Mouse (Mus musculus) WW6 (cell line): ENCODE measurements around the gene Pigb.

ENCODE experiments used
- DNase-seq: peaks from one replicate; pipeline ENCODE4 v3.0.0-alpha.2; 2013; ENCODE audit warnings: low read depth, low spot score

Pigb gene

GRCm38 (mm10) chr9:73045711-73046110 lies 5.5 kb upstream of the Pigb start:
- no peak for DNase-seq

DNA sequence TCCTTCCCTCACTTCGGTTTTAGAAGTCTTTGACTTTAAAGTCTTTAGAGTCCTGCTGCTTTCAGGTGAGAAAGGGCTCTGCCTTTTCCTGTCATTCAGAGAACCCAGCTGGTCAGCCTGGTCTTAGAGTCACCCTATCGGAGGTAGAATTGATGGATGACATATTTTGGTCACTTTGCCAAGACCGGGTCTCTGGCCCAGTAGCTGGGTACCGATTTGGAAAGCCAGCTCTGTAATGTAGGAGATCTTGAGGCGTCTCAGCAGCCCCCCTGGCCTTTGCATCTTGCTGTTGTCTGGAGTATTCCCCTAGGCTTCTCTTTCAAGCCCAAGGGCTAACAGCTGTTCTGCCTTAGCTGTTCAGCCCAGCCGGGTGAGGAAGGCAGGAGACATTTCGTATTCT lies 5.0 kb upstream of the Pigb start:
- no peak for DNase-seq

DNA sequence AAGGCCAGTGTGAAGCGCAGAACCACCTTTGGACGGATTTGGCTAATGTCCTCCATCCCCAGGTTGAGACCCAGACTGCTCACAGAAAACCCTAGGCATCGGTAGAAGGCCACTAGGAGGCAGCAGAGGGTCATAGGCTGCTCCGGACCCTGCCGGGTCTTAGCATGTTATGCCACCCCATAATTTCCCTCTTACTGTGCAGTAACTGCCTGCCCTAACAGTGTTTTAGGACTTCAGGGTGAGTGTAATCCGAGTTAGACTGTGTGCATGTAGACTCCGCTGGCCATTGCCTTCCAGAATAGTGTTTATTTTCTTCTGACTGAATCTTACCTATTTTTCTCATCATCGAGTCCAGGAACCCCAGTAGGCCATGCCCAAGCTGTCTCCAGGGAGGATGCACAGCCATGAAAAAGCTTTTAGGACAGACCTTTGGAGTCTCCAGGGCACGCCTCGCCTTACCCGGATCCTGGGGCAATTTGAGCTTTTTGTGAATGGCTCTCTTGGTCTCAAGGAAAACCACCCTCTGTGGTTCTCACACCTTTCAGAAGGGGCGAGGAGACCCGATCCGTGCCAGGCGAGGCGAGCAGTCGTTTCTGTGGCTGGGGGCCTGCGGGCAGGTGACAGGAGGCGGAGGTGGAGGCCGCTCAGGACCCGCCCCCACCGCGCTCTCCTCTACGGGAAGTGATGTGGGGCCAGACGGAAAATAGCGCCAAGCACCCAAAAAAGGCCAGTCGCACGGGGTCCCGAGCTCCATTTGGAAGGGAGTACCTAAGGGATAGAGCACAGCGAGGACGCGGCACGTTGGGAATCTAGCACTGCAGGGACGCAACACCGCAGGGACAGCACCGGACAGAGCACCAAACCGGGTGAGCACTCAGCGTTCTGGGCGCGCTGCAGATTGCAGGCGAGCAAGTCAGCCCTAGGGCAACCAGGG lies 4.2 kb upstream of the Pigb start, which contains the start of gene Rab27a:
TSS of gene Rab27a (plus strand) at position 709 of the 934 bp plus-strand sequence.
- peak; percentile 72 for DNase-seq

GRCm38 (mm10) chr9:73039222-73039945 lies 794 bp downstream of the Pigb start:
- peak; percentile 82 for DNase-seq

GRCm38 (mm10) chr9:73033406-73033805 lies 6.8 kb downstream of the Pigb start:
- DNase-seq, result no peak

DNA sequence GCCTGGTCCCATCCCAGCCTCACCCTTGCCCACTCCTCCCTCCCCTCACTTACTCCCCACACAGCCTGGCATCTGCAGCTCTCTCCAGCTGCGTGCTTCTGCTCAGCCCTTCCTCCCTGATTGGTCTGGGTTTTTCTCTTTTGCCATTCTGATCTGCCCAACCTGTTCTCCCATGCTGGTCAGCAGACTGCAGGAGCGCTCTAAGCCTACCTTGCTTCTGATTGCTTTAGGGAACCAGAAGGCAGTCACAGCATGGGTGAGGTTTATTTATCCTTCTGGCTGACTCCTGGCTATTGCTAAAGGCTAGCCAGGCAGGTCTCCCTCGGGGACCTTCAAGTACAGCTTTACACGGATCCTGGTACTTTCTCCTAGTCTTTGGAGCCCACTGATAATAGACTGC lies 8.8 kb downstream of the Pigb start:
- DNase-seq, result no peak

- no peak for DNase-seq
Observed at GRCm38 (mm10) chr9:73030443-73030842, 9.7 kb downstream of the Pigb start.

GRCm38 (mm10) chr9:73025818-73026636 lies 14.2 kb downstream of the Pigb start:
- no peak for DNase-seq

DNA sequence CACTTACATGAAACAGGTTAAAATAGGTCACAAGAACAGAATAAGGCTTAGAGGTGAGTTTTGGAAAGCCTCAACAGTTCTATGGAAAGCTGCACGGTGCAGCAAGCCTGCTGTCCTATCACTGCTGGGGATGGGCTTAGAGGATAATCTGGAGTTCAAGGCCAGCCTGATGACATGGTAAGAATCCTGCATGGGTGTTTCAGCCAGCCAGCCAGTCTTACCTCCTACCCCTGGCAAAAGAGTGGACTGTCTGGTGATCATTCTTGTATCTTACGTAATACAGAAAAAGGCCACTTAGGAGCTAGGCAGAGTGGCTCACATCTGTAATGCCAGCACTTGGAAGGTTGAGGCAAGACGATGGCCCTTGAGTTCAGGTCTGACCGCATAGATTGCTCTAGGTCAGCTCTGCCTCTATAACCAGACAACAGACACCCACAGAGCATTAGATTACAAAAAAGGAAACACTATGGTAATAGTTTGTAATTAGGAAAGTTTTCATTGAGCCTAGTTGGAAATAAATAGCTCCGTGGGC lies 19.5 kb downstream of the Pigb start:
- DNase-seq, result no peak

DNA sequence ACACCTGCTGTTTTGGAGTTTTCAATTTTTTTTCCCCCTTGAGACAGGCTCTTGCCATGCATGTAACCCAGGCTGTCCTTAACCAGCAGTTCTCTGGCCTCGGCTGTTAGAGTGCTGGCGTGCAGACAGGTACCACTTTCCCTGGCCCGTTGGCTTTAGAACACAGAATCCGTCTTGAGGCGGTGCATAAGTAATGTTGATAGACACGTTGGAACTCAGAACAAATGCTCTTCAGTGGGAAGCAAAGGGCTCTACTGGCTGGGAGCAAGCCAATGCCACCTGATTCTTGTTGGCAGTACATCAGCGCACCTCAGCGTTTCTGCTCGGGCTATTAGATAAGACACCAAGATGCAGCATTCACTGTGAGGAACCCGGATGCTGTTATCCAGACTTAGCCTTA lies 20.3 kb downstream of the Pigb start:
- DNase-seq, result no peak

DNA sequence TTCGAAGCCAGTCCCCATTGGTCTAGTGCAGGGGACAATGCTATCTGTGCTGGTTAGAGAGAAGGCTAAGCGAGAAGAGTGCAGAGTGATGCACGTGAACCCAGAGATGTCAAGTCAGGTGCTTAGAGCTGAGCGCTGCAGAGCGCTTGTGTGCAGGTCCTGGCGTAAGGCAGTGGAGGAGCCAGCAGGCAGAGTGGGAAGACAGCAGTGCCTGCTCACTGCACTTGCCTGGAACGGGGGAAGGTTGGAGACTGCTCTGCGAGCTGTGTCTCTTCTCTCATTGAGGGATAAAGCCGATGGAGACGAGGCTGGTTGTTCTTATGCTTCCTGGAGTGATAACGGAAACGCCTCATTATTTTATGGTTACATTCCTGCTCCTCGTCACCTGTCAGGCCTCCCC lies 25.5 kb downstream of the Pigb start:
- no peak for DNase-seq

GRCm38 (mm10) chr9:73012629-73013028 lies 27.5 kb downstream of the Pigb start:
- no peak for DNase-seq

GRCm38 (mm10) chr9:73008384-73008783 lies 31.8 kb downstream of the Pigb start:
- DNase-seq, result no peak

GRCm38 (mm10) chr9:73006175-73006574 lies 34.0 kb downstream of the Pigb start:
- DNase-seq, result no peak

DNA sequence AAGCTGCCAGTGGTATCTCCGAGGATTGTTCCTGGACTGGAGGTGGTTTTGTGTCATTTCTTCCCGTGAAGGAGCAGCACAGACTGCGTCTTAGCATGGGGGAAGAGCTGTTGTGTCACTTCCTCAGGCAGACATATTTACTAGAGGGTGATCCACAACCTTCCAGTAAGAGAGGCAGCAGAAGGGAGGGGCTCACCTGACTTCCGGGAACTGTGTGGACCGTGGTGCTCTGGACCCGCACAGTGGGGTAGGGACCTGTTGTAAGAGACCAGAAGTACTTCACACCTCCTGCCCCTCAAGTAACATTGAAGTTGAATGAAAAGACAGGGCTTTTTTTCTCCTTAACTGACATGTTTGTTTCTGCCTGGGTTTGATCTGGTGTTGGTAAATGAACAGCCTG lies 35.1 kb downstream of the Pigb start:
- DNase-seq, result no peak

DNA sequence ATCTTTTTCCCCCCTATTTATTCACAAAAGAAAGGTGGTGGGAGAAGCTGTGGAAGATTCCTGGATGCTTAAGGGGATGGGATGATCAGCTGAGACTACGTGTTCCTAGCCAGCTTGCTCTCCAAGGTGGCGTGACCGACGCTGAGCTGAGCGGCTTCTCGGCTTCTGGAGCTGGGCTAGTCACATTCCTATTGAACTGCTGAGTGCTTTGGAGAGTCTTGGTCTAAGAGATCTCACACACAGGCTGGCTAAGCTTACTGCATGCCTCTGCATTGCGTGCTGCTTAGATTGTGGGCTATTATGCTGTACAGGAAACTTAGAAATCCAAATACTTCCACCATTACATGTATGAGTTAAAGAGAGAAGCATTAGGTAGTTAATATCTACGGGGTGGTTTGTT lies 36.1 kb downstream of the Pigb start:
- DNase-seq, result no peak

GRCm38 (mm10) chr9:73002177-73002576 lies 38.0 kb downstream of the Pigb start:
- no peak for DNase-seq

DNA sequence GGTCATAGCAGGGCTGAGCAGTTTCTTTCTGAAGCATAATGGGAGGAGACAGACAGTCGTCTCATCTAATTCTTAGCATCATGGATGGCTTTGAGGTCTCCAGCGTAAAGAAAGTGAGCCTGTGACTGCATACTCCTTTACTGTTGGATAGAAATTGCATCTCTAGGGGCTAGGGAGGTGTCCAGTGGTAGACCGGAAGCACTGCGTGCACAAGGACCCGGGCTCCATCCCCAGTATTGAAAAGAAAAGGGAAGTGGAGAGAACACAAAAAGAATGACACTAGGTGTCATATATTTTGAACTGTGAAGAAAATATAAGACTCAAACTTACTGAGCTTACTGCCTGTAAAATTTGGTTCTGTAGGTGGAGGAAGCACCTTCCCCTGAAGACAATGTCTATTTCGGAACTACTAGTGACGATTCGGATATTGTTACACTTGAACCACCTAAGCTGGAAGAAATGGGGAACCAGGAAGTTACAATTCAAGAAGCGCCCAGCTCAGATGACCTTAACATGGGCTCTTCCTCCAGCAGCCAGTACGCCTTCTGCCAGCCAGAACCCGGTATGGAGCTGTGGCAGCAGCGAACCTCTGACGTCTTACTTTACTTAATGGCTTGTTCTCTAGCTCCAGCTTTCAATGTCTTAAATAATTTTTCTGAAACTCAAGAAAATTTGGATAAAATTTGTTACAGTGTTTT lies 38.7 kb downstream of the Pigb start:
- DNase-seq, result no peak

DNA sequence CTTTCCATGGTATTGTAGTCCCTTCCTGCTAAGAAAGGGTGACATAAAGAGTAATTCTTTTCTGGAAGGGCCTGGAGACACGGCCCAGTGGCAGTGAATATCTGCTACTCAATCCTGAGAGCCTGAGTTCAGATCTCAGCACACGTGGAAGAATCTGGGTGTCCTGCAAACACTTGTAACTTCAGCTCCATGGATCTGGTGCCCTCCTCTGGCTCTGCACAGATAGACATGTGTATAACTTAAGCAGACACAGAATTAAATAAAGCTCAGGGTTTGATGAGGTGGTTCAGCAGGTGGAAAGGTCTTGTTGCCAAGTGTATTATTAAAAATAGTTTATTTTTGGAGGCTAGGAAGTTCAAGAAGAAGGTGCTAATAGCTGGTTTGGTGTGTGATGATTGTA lies 39.7 kb downstream of the Pigb start:
- DNase-seq, result no peak

- DNase-seq, result no peak
Observed at GRCm38 (mm10) chr9:72996806-72997205, 43.4 kb downstream of the Pigb start.

- DNase-seq, result peak; percentile 31
Observed at GRCm38 (mm10) chr9:72996167-72996566, 44.0 kb downstream of the Pigb start.
